Mouse (Mus musculus): Measurements from ENCODE around the gene 0610040J01Rik.

0610040J01Rik gene

DNA sequence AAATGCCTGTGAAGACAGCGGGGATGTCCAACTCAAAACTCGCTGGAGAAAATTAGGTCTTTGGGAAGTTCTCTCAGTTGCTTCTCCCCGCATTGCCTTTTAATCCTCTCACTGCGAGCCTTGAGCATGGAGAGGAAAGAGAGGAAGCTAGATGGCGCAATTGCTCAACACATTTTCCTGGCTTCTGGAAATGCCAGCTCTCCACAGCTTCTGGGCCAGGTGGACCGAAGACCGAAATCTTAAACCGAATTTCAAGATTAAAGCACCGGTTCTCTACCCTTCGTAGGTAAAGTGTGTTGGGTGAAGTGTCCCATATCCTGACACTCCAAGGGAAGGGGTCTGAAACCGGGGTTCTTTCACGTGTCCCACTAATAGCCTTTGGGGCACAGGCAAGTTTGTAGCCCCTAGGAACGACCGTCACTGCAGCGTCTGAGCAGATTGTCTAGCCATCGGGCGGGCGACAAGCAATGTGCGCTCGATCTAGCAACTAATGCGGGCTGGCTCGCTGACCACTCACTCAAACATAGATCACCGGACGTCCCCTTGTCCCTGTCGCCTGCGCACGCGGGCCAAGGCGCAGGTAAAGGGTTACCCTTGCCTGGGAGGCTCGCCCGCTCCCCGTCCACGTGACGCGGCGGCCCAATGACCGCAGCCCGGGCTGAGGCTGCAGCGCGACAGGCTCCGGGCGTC is at the start of gene 0610040J01Rik:
Gene 0610040J01Rik, plus strand, starts transcription at position 545 of the 690 bp plus-strand sequence.
- peak; percentile 87 to 88 for DNase-seq

DNA sequence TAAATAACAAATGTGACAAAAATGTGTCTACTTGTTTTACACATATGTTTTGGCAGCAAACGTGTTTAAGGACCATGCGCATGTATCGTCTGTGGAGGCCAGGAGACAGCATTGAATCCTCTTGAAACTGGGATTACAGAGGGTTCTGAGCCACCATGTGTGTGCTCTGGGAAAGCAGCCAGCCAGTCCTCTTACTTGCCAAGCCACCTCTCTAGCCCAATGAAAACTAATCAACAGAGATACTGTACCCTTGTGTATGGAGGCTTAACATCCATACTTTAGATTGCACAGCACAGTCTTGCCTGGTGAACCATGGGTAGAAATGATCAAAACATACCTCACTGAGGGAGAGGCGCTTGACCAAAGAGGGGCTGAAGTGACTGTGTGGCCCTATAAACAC is 46.3 kb upstream of the 0610040J01Rik start:
- DNase-seq = no peak

DNA sequence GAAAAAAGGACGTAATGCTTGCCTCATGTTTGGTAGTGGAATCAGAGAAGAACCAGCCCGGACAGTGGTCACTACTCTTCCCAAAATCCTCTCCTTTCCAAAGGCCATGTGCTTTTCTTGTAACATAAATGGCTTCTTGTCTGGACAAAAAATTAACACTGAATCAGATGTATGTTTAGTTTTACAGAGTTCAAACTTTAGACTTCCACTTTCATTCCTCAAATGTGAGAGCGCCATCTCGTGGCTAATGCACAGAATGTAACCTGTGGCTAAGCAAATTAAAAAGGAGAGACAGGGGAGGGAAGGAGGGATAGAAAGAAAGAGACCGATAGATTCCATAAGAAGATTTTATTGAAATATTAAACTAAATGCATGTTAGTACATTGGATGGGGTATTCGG is 45.4 kb upstream of the 0610040J01Rik start:
- DNase-seq = peak; percentile 21 to 73

DNA sequence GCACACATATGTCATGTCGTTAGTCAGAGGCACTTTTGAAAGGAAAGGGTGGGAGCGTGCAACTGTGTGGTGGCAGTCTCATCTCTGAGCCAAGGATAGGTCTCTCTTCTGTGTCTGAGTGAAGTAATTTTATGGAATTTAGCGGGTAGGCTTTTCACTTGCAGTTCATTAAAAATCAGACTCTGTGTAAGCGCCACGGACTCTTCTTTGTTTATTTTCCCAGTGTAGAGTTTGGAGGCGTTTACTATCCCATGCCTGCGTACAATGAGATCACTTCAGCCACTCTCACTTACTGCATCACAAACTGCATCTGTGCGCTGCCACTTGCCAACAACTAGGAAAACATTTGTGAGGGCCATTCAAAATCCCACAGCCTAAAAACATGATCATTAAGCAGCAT is 44.7 kb upstream of the 0610040J01Rik start:
- DNase-seq = no peak

DNA sequence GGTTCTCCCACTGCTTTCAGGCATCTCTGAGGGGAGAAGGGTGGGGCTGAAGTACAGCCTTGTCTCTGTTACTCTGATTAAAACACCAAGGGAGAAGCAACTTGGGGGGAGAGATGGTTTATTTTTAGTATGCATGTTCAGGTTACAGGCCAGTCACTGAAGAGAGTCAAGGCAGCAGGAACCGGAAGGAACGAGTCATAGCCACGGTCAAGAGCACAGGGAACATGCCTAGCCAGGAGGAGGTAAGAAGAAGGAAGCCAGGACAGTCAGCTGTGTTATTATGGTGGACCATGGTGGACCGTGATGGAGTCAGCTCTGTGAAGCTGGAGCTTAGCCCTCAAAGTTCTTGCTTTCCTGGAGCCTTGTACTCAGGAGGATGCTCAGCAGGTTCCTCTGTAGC is 43.9 kb upstream of the 0610040J01Rik start:
- DNase-seq = no peak

DNA sequence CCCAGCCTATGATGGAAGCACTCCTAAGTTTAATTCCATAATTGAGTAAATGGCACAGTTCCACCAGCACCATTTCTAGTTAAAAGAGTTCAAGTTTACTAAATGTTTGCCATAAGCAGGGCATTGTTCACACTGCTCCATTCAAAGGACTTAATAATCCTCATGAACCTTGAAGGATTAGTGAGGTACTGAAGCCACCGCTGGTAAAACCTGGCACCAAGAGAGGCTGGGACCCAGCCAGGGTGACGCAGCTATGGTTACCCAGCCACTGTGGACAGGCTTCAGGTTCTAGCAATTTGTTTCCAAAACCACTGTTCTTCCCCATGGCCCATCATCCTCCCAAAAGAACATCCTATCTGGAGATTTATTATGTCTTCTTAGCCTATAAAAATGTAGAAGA is 39.2 kb upstream of the 0610040J01Rik start:
- no peak for DNase-seq

DNA sequence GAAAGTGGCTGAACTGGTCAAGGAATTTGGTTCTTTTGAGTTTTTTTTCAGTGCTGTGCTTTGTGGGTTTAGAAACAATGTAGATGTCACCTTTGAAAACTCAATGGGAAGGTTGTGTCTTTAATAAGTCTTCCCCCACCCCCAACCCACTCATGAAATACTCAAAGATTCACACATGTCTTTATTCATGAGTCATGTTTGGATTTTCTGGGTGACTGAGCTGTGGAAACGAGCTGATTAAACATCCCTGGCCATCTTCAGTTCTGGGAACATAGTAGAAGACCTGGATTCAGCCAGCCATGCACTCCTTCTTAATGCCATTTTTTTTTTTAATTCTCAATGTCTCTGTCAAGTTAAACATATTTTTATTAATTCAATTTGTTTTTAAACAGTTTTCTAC is 38.6 kb upstream of the 0610040J01Rik start:
- DNase-seq = no peak

DNA sequence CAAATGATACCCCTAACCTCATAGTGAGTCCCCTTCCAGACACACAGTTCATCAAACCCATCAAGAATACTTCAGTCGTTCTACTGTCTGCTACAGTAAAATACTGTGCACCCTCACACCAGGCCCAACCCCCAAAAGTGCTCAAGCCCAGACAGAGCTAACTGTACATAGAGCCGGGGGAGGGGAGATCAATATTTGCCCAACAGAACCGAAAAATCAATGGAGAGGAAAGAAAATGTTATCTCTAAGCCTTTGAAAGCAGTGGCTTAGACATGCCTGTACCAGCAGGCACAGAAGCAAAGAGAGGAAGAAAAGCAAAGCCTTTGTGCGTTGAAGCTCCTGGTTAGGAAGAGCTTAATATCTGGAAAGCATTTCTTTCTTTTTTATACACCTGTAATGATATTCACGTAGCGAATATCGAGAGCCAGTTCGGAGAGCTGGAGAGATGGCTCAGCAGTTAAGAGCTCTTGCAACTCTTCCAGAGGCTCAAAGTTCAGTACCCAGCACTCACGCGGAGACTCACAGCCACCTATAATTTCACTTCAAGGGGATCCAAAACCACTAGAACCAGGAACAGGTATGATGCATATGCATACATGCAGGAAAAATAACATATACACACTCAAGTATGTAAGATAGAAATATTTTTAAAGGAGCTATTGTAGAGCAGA is 23.9 kb upstream of the 0610040J01Rik start:
- peak in 1 of 2 experiments; percentile 5 for DNase-seq

DNA sequence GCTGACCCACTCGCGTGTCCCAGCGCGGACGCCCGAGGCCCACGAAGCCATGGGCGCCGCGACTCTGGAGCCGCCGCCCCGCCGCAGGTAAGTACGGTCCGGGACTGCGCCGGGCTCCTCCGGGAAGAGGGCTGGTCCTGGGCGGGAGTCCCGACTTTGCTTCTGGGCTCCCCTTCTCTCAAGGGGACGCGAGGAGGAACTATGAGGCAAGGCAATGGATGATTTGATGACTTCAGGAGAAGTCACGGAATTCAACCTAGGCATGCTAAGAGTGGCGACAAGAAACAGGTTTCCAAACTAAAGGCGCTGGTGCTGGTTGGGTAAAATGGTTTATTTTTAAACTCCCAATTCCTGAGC is 324 bp downstream of the 0610040J01Rik start:
- DNase-seq = no peak

DNA sequence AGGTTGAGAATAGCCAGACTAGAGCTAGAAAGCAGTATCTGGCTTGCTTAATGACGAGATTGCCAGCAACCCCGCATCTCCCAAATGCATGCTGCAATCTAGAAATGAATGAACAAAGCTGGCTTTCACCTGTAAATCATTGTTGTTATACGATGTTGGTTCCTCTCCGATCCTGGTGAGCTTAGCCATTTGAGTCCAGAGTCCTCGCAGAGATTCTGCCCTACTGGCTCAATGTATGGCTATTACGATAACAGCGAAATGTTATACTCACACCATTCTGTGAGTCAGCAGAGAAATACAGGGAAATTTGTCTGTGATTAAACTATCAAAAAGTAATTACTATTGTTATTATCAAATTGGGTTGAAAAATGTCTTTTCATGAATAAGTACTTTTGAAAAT is 4.5 kb downstream of the 0610040J01Rik start:
- no peak for DNase-seq

DNA sequence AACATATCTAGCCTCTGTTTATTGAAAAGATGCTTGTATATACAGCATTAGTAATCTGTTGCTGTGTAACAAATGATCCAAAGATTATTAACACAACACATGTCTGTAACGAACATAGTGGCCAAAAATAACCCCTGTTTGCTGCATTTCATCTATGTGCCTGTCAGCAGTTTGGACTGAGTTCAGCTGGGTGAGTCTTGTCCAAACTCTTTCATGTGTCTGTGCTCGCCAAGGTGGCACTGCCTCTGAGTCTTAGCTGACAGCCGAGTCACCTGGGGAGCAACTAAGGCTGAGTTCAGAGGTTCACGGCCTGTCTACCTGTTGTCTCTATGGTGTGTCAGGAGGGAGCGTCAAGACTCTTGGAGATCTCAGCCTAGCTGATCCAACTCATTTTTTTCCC is 5.1 kb downstream of the 0610040J01Rik start:
- DNase-seq = peak; percentile 62 to 70

DNA sequence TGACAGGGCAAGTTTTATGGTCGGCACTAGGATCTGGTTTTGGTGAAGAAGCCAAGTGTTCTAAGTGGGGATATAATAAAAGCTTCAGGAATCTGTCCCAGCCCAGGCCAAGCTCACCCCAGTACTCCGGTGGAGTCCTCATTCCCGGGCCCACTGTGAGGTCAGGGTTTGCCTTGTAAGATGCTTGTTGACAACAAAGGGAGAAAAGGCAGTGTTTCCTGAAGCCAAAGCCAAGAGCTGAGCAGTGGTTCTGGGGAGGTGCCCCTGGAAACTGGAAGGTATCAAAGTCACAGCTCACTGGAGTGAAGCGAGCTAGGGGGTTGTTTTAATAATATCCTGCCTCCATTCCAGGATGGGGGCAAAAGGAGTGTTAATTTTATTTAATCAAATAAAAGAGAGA is 6.8 kb downstream of the 0610040J01Rik start:
- DNase-seq = peak; percentile 52 to 68

DNA sequence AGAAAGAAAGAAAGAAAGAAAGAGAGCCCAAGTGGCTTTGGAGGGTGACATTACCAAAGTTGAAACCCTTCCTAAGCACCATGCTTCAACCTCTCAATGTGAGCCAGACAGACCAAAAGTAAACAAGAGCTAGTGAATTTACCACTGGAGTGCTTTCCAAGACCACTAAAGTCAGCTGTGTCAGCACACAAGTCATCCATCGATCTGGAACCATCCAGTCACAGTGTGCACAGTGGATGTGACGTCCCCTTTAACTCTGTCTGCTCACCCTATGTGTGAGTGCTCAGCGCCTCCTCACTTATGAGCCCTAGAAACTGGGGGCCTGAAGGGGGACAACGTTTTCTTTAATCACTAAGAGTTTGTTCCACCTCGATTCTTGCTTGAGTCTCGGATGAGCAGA is 7.4 kb downstream of the 0610040J01Rik start:
- DNase-seq = no peak

DNA sequence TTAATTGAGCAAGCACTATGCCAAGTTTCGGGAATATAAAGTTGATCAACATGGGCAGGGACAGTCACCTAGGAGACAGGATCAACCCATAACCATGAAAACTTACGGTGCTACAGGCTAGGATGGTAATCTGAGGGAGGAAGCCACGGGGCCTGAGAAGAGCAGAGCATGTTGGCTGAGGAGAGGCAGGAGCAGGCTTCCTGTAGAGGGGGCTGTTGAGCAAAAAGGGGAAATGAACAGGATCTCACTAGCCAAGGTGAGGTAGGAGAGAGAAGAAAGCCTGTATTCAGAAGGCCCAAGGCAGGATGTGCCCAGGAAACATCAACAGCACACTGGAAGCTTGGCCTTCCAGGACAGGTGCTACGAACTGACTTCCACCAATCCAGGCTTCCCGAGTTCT is 9.0 kb downstream of the 0610040J01Rik start:
- peak in 1 of 2 experiments; percentile 50 for DNase-seq

DNA sequence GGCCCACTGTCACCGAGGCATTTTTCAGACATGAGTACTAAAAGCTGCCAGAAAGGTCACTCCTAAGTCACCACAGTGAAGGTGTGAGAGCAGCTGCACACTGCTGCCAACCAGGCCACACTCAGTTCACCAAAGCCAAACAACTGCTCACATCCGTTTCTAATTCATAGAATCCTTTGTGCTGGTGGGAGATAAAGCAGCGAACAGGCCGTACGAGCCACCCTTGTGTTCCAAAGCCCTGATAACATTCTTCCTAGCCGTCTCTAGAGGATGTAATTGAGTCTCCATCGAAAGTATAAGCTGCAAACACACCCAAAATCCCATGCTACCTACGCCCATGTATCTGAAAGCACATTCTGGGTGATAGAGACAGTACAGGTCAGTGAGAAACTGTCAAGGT is 9.7 kb downstream of the 0610040J01Rik start:
- DNase-seq = no peak

DNA sequence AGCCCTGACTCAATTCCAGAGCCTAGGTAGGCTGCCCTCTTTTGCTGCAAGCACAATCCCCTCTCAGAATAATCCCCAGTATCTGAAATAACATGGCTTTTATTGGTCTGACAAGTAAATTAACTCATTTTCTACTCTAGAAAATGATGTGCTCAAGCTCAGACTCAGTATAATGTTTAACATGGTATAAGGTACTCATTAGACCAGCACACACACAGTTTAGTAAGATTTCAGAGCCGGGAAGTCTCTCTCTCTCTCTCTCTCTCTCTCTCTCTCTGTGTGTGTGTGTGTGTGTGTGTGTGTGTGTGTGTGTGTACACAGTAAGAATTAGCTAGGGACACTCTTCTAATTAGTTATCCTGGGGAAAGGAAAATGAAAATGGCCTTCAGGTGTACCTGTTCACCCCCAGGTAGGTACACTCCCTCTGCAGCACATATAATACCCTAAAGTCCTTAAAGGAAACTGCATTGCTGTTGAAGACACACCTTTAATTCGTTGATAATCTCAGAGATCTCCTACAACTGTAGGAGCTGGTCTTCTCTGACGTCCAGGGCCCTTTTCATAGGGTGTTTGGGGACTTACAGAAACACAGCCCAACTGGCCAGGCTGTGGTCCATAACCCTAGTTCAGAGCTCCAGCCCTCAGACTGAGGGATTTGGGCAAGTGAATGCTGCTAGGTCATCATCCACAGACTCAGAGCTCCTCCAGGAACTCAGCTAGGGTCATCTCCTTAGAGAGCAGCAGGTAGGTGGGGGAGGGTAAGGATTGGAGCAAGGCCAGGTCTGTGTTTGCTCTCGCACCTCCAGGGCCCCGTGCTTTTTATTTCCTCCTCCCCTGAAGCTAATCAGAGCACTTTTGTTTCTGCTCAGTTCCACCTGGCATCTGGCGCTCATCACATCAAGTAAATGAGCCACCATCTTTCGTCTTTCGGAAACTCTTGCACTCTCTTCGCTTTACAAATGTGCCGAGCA is 11.5 kb downstream of the 0610040J01Rik start:
- DNase-seq = peak; percentile 71 to 81

DNA sequence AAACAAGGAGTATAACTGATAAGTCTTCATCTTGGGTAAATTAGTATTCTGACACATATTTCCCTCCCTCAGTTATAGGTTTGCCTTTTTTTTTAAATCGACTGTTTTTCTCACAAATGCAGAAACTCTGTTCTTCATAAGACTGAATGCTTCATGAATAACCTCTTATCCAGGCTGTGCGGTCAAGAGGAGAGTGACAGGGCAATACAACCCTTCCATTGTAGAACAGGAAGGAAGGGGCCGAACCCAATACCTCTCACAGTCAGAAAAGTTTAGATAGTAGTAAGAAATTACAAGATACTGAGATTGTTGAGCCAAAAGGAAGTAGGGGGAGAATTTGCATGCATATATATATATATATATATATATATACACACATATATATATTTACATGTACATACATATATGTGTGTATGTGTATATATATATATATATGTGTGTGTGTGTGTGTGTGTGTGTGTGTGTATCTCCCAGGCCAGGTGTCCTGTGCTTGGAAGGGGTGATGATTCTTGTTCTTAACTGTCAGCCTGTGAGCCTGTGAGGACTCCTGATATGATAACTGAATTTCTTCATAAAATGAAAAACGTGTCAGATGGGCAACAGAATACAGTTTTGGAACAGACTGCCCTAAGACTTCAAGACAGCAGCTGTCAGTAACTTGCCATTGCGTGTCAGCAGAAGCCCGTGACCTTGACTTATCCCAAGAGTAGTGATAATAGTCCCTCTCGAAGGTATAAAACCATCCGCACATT is 12.6 kb downstream of the 0610040J01Rik start:
- DNase-seq = no peak

DNA sequence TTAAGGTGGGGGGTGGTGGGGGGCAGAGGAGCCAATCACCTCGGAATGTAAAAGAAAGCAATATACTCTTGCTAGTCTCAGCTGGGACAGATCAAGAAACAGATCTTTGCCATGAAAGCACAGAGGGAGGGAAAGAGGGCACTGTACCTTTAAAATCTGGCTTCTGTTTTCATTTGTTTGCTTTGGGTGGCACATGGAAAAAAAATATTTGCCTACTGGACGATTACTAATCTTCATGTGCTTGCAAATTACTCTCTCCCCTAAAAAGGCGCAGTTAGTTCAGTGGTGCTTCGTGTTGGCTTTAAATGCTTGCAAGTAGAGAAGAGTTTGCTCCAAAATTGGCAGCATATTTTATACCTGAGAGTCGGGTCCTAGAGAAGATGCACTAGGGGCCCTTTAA is 13.7 kb downstream of the 0610040J01Rik start:
- DNase-seq = no peak

DNA sequence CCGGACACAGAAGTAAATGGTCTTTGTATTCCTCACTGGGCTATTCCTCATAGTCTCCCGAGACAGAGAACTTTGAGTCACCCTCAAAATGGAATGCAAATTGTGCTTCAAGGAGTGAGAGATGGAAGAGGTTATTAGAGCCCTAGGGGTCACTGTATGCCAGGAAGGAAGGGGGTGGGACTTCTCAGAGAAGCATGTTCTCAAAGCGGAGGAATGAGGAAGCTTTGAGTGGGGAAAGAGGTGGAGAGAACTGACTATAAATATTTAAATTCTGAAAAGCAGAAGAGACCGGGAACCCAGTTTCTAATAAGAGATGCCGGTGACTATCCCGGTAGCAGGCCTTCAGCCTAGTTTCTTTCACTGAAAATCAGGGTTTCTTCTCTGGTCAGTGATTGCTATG is 14.8 kb downstream of the 0610040J01Rik start:
- DNase-seq = peak in 1 of 2 experiments; percentile 58

DNA sequence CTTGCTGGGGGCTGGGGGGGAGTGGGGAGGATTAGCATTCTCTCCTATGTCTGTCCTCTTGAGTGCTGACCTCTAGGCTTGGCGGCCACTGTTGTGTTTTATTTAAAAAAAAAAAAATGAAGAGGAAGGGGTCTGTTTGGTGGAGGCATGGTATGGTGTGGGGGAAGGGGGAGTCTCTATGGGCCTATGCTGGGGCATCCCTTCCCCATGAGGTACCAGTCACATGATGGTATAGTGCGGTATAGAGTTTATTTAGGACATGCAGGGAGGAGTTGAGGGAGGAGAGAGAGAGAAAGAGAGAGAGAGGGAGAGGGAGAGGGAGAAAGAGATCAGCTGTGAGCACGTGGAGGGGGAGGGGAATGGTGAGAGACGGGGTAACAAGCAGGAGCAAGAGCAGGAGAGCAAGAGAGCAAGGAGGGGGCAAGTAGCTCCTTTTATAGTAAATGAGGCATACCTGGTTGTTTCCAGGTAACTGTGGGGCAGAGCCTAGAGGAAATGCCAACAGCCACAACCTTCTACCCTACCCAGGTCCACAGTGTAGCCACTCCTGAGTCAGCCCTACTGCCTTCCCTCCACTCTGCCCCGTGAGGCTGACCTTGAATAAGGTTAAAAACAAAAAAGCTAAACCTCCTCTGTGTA is 15.4 kb downstream of the 0610040J01Rik start:
- peak; percentile 67 to 81 for DNase-seq

DNA sequence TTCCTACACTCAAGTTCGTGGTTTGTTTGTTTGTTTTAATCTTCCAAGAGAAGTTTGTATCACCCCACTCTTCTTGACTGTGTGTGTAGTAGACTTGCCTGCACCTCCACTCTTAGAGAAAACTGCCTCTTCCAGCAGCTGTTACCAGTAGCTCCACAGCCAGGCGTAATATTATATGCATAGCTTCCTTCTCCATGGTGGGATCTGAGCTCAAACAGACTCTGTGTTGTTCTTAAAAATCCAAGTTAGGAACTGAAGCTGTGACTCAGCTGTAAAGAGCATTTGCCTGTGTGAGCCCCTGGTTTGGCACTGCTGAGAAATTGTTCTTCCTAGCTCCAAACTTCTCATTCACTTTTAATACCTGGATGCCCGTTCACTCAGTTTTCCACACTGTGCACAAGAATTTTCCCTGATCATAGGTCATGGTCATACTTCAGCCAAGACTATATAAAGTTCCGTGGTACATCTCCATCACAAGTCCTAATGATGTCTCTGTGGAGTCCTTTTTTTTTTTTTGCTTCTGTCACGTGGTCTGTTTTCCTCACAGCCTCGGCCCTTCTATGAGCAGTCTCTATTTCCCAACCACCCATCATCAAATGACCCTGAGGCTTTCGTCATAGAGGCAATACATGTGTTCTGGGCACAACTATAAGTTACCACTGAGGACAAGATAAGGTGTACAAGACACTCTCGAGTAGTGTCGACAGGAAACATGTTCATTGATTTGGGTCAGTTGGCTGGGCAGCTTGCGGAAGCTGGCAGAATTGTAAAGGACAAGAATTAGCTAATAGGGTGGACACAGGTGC is 16.4 kb downstream of the 0610040J01Rik start:
- DNase-seq = peak in 1 of 2 experiments; percentile 51

Measured in kidney, postnatal 36 days (tissue).